Comparison of ENCODE assay signal across 19 mouse cellular contexts in genomic region chr13:41619470-41619869, GRCm38 (mm10). TPM values are rescaled to one million over a fixed set of nuclear protein-coding genes. Genes with fewer than 3 reads are reported as not detected.
A peak's percentile ranks its signal among the peaks of the same experiment; 100 is the strongest.
DNase-seq lines count a peak whose midpoint lies in the region; ATAC-seq and TF ChIP-seq lines count a peak whose summit lies in the region.
"Had no signal": no experiment of that assay in that cellular context is flagged by ENCODE, and none has a peak within 500 bp of the region (broad histone marks: within the 10 kb centered on the region; RNA-seq: fewer than 3 reads in every experiment).

No protein-coding gene starts in this region.

- H3K4me3 ChIP-seq in layer of hippocampus, adult 2 months = no peak overlapping the region
- H3K4me3 ChIP-seq in liver, embryonic 16.5 days (ENCODE audit: low read depth, low read length) = no peak overlapping the region
- H3K4me3 ChIP-seq in forebrain, embryonic 11.5 days (ENCODE audit: low read depth, low read length) = no peak overlapping the region
- H3K4me3 ChIP-seq: erythroblast, embryonic 14.5 days; heart, embryonic 15.5 days; midbrain, embryonic 13.5 days; neural tube, embryonic 13.5 days had no signal

- H3K4me2 ChIP-seq in liver, embryonic 16.5 days (ENCODE audit: low read depth, low read length) = no peak overlapping the region
- H3K4me2 ChIP-seq in forebrain, embryonic 11.5 days (ENCODE audit: low read depth, low read length, severe bottlenecking) = no peak overlapping the region
- H3K4me2 ChIP-seq: heart, embryonic 15.5 days; lung, embryonic 14.5 days; midbrain, embryonic 13.5 days; neural tube, embryonic 13.5 days had no signal

- H3K27ac ChIP-seq in layer of hippocampus, adult 2 months = peak overlapping the region; percentile 78
- no peak overlapping the region for H3K27ac ChIP-seq in liver, embryonic 16.5 days (ENCODE audit: low read length)
- H3K27ac ChIP-seq in forebrain, embryonic 11.5 days (ENCODE audit: low read depth, low read length) = no peak overlapping the region
- H3K27ac ChIP-seq: heart, embryonic 15.5 days; midbrain, embryonic 13.5 days; neural tube, embryonic 13.5 days had no signal

- peak; percentile 46 to 48; a peak in 1 of 4 replicates for ATAC-seq in hematopoietic stem cell, adult 5-6 weeks (replicated peaks in 1 of 2; ENCODE audit: insufficient read depth in 1 of 2, low FRiP score in 2 of 2, low TSS enrichment in 1 of 2, low read depth in 1 of 2, poor library complexity in 2 of 2, severe bottlenecking in 2 of 2)
- ATAC-seq in liver, embryonic 16.5 days (ENCODE audit: low read depth) = peak; percentile 81
- peak; percentile 40; the same call in 1 of the 2 replicates for ATAC-seq in neutrophil, adult 5-6 weeks (ENCODE audit: extremely low read depth, insufficient number of reproducible peaks, low FRiP score, poor library complexity, severe bottlenecking)
- no peak for ATAC-seq in forebrain, embryonic 11.5 days (replicated peaks; ENCODE audit: low FRiP score)
- ATAC-seq: forebrain, embryonic 16.5 days; midbrain, embryonic 13.5 days; Patski had no signal

- peaks cover 13% of the 10 kb centered on the region for H3K4me1 ChIP-seq in liver, embryonic 16.5 days (ENCODE audit: control insufficient read depth, low read depth, low read length)
- H3K4me1 ChIP-seq in forebrain, embryonic 11.5 days (replicated peaks; ENCODE audit: control insufficient read depth, insufficient read depth, low read length) = no peaks in the 10 kb centered on the region

- 42% methylated on average over 4 of the region's 4 CpGs for WGBS in liver, embryonic 16.5 days (ENCODE audit: insufficient replicate concordance)
- WGBS in forebrain, embryonic 11.5 days = 87% methylated on average over 4 of the region's 4 CpGs

- no peaks in the 10 kb centered on the region for H3K9me3 ChIP-seq in liver, embryonic 16.5 days (replicated peaks; ENCODE audit: control insufficient read depth, low read length)
- no peaks in the 10 kb centered on the region for H3K9me3 ChIP-seq in forebrain, embryonic 11.5 days (ENCODE audit: control insufficient read depth, low read length)
- H3K9me3 ChIP-seq: heart, embryonic 15.5 days; midbrain, embryonic 13.5 days; neural tube, embryonic 13.5 days had no signal

- no peak for TF ChIP-seq CTCF in layer of hippocampus, adult 2 months (conservative IDR thresholded peaks at IDR 0.05)

- H3K36me3 ChIP-seq in liver, embryonic 16.5 days (ENCODE audit: control insufficient read depth, insufficient read depth) = no peaks in the 10 kb centered on the region
- no peaks in the 10 kb centered on the region for H3K36me3 ChIP-seq in forebrain, embryonic 11.5 days (ENCODE audit: control insufficient read depth, insufficient read depth, low read length)
- H3K36me3 ChIP-seq: heart, embryonic 15.5 days; midbrain, embryonic 13.5 days; neural tube, embryonic 13.5 days had no signal

- DNase-seq in layer of hippocampus, adult 2 months (ENCODE audit: low spot score in 2 of 2) = no peak
- DNase-seq in layer of hippocampus, adult 11-12 months (ENCODE audit: low spot score) = no peak
- no peak for DNase-seq in frontal cortex, postnatal 14 days (ENCODE audit: low spot score in 2 of 2)
- DNase-seq in c-Kit-positive CD71-positive TER-119-positive erythroid progenitor cells, embryonic 14.5 days (ENCODE audit: low spot score) = no peak
- DNase-seq in forebrain, embryonic 11.5 days (ENCODE audit: low spot score) = no peak
- DNase-seq: adrenal gland, postnatal 10 days; kidney, adult 8-10 months; kidney, postnatal 14 days; lung, embryonic 14.5 days; lung, postnatal 4 days had no signal

- no peak overlapping the region for H3K9ac ChIP-seq in liver, embryonic 16.5 days (ENCODE audit: low read depth, low read length)
- no peak overlapping the region for H3K9ac ChIP-seq in forebrain, embryonic 11.5 days (ENCODE audit: low read length)
- H3K9ac ChIP-seq: heart, embryonic 15.5 days; lung, embryonic 14.5 days; midbrain, embryonic 13.5 days; neural tube, embryonic 13.5 days had no signal

- H3K27me3 ChIP-seq in liver, embryonic 16.5 days (ENCODE audit: control insufficient read depth, insufficient read depth, low read depth, low read length) = no peaks in the 10 kb centered on the region
- no peaks in the 10 kb centered on the region for H3K27me3 ChIP-seq in forebrain, embryonic 11.5 days (ENCODE audit: control insufficient read depth, insufficient read depth, low read length)
- H3K27me3 ChIP-seq: heart, embryonic 15.5 days; midbrain, embryonic 13.5 days; neural tube, embryonic 13.5 days; Patski had no signal

RNA-seq across cellular contexts. Expression of gene Tmem170b, which starts 13.8 kb away (rescaled TPM):
- 10 to 100 TPM; 88.6 to 91.0 TPM for total RNA-seq in layer of hippocampus, adult 2 months (2021)
- 16.2 and 18.0 TPM in 2 replicates for total RNA-seq in hematopoietic stem cell, adult 5-6 weeks (2017)
- polyA plus RNA-seq in liver, embryonic 16.5 days (2015; fragmentation: Nextera tagmentation; extraction: Ambion mirVana) = 6.2 and 6.3 TPM in 2 replicates
- 21.0 and 22.5 TPM in 2 replicates for total RNA-seq in neutrophil, adult 5-6 weeks (2017)
- 22.4 and 24.1 TPM in 2 replicates for polyA plus RNA-seq in forebrain, embryonic 11.5 days (2014; fragmentation: Nextera tagmentation; extraction: Ambion mirVana)
